Mouse (Mus musculus): ENCODE measurements around the gene Vipr2.

Vipr2 gene

DNA sequence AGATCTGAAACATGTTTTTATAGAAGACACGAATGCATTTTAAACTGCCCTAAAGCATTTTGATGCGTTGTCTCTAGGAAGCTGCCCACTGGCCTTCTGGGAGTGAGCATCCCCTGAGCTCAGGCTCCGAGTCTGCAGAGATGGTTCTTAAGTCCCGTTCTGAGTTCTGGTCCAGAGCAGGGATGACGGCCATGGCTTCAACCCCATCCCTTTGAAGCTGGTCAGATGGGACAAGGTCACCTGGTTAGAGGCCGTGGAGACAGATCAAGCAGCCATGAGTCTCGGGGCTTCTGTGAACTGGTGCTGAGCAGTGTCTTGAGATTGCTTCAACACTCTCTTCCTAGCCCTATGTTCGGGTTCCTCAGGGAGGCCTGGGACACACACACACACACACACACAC, 19.6 kb downstream of the Vipr2 start:
- no peak for ATAC-seq (ENCODE audit: low TSS enrichment)

DNA sequence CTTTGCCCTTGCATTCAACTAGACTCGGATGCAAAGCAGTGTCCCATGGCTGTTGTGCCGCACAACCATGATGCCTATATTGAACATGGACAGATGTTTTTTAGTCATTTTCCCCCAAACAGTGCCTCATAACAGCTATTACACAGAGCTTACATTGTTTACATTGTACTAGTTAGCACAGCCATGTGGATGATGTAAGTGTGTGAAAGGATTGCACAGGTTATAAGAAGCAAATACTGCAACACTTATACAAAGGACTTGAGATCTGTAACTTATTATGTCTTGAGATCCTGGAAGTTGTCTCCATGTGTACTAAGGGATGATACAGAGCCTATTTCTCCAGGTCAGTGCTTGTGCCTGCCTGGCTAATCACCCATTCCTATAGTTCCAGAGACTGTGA, 24.4 kb downstream of the Vipr2 start:
- no peak for ATAC-seq (ENCODE audit: low TSS enrichment)

DNA sequence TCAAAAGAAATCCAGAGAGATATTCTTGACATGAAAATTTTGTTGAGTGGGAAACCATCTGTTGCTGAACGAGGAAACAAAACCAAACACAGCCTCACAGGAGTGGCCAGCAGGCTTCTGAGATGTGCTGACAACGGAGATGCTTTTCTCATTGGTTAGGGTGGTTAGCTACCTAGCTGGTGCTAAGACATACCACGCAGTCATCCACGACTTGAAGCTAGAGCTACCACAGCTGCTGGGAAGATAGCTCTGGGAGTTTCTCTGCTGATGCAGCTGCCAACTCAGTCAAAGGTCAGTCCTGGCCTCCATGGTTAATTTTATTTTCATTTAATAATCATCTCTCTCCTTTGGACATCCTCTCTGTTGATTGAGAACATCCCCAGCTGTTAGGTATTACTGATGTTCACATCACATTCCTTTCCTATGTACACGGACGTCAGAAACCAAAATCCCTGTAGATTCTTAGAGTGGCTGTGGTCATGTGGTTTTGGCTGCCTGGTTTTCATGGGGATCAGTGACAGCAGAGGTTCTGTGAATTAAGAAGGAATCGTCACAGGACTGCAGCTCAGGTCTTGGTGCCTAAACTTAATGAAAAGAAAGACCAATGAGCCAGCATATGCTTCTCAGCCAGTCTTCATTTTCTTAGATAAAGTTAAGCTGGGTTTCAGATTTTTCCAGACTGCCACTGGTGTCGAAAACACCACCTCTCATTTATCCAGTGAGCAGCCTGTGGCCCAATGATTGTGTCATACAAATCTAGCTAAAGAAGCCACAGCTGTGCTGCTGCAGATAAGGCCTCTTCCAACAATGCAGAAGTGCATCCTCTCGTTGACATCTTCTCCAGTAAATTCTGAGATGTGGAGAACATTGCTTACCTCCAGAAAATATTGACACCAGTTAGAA, 32.2 kb downstream of the Vipr2 start:
- peak; percentile 62; the same call in 1 of the 2 replicates for ATAC-seq (ENCODE audit: low TSS enrichment)

DNA sequence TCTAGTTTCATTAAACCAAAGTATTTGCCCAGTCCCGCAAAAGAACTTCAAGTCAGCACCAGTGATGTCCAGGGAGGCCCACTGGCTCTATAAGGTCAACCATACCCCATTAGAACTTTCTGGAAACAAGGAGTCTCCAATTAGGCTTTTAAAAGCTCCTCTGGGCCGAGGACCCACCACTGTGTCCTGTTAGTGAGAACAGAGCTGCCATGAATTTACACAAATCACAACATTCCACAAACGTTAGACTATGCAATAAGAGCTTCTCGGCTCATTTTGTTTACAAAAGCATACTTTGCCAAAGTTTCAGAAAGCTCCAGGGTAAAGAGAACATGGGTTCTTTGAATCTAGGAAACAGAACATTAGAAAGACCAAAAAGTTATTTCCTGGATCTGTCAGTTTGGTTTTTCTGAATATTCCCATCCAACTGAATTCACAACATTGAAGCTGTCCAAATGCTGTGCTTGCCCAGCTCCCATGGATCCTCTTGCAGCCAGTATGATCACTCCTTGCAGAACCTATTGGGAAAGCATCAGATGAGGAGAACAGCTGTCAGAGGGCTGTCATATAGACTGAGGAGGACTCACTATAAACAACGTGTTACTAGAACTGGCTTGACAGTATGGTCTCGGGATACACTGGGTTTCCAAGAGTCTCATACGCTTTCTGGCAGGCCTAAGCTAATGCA, 33.6 kb downstream of the Vipr2 start:
- no peak for ATAC-seq (ENCODE audit: low TSS enrichment)

DNA sequence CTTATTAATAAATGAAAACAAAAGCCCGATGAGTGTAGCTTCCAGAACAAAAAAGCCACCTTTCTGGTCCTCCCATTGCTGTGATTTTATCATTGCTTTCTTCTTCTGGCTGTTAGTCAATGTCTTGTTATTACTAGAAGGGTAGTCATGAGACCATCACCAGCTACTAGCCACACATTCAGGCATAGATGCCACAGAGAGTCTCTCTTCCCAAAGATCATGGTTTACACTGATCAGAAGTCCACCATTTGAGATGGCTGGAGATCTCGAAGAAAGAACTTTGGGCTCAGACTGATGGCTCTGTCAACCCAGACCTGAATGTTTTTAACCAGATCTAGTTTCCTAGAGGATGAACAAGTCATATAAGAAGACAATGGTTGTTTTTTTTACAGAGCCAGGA, 38.3 kb downstream of the Vipr2 start:
- no peak for ATAC-seq (ENCODE audit: low TSS enrichment)

DNA sequence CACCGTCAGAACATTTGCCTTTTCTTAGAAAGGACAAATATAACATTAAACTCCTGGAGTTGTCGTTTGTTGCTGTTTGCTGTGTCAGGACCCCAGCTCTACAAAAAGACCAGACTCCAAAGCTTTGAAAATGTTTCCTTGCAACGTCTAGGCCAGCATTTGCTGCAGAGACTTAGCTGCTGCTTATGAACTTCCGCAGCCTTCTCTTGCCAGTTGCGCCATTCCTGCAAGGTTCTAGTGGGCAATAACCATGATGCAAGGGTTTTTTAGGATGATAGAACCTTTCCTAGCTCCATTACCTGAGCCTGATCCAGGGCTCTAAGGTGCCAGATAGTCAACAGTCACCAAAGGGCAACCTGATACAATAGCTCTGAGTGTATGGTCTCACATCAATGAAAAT, 38.9 kb downstream of the Vipr2 start:
- no peak for ATAC-seq (ENCODE audit: low TSS enrichment)

DNA sequence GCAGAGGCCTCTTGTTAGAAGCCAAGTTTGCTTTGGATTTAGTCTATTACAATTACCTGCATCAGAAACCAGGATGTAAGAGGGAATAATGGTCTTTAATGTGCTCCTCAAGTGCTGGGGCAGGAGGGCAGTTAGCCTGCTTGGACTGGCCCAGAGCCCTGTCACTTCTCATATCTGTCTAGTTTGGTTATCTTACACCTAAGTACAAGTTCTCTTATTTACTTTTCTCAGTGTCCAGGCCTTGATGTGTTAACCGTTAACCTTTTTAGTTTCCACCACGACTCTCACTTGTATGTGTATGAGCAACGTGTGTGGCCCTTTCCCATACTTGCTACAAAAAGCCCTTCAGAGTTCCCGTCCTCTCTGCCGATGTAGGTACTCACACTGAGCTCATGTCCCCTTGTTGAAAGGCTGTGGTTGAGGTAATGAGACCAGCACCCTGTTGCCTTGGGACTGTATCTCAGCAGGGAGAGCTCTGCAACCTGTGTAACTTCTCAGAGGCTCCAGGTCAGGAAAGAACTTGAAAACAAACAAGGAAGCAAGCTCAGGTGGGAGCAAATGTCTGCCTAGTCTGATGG, 39.9 kb downstream of the Vipr2 start:
- no peak for ATAC-seq (ENCODE audit: low TSS enrichment)

DNA sequence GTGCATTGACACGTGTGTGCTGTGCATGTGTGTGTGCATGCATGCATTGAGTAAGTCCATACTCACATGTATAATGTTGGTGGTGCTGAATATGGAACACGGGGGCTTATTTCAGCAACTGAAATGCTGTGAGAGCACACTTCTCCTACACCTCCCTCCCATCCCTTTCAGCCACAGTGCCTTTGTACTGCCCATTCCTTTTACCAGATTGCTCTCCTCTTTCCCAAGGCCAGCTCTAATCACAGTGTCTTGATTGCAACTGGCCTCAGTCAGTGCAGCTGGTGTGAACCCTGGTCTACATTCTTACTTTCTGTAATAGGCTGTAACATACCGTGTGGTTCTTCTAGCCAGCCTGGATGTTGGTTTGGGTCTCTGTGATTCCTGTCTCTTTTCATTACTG, 41.5 kb downstream of the Vipr2 start:
- no peak for ATAC-seq (ENCODE audit: low TSS enrichment)

DNA sequence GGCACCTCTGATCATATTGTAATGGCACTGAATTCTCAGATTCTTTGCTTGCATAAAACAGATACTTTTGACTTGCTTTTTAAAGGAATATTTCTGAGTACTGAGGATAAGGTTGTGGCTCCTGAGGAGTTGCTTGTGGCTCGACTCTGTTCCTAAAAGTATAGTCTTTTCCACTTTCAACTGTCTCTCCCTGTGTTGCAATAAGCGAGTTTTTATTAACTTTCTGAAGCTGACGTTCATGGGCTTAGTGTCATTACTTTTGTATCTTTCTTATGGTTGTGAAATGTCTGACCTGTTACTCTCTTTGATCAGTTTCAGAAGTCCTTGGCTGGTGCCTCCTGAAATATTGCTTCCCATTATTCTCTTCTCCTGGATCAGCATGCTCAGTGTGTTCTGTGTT, 46.3 kb downstream of the Vipr2 start:
- ATAC-seq (ENCODE audit: low TSS enrichment) = no peak

DNA sequence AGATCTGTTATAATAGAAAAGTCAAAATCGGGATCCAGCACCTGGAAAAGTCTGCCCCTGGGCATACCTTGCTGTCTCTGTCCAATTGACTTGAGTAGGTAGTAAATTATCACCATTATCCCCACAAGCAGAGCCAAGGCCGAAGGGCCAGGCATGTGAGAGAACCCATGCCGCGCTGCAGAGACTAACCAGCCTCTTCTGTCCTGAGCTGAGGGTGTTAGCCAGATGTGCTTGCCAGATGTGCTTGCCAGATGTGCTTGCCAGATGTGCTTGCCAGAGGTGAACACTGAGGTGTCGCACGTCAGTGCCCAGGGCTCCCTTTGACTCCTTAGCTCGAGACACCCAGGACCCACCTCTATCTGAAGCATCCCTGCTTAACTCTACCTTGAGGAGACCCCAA, 53.4 kb downstream of the Vipr2 start:
- ATAC-seq (ENCODE audit: low TSS enrichment) = no peak

DNA sequence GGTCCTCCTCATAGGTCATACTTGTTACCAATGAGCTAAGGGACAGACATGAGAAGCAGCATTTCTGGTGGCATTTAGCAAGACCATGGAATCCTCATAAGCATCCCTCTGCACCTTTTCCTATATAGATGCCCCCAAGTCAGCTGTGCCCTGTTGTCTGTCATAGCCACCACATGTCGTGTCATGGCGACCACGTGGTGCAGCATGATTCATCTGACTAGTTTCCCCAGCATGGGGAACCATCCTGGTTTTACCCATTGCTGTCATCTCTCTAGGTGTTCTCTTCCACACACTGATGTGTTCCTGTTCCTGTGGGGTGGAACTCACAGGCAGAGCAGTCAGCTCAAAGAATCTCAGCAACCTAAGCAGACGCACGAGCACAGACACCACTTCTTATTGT, 55.4 kb downstream of the Vipr2 start:
- ATAC-seq (ENCODE audit: low TSS enrichment) = no peak

DNA sequence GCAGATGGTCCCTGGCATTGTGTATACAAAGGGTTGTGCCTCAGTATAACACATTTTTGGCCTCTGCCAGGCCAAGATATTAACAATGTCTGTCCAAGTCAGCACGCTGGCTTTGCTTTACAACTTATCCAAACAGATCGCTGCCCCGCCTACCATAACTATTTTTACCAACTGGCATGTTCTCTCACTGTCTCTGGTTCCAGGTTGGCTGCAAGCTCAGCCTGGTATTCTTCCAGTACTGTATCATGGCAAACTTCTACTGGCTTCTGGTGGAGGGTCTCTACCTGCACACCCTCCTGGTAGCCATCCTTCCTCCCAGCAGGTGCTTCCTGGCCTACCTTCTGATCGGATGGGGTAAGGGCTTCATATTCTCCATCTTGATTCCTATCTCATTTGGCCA, 58.4 kb downstream of the Vipr2 start:
- no peak for ATAC-seq (ENCODE audit: low TSS enrichment)

DNA sequence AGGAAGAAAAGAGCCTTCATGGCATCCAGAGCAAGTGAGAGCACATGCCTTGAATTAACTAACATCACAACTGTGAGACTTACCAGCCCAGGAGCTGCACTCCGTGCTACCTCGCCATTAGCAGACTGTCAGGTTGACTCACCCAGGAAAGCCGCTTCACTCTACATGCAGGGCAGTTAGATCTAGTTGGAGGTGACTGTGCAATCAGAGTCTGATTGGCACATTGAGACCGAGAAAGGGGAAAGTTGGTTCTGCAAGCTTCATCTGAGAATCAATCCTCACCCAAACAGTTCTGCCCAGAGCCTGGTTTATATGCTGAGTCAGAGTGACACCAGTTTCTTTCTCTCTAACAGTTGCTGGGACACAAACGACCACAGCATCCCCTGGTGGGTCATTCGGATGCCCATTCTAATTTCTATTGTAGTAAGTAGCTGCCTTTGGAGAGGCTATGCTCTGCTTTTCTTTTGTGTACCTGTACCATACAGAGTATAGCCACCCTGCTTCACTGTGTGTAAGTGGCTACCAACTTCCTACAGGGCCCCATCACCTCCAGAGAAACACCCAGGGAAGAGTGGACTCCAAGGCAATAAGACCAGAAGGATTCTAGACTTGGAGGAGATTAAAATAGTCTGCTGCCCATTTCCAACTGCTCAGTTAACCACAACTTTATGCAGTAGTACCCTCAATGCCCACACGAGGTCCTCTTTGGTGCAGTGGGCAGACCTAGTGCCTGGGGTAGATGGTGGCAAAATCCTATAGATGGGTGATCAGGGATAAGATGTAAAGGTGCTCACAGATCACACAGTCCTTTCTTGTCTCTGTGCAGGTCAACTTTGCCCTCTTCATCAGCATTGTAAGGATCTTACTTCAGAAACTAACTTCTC, 61.0 kb downstream of the Vipr2 start:
- ATAC-seq (ENCODE audit: low TSS enrichment) = no peak

DNA sequence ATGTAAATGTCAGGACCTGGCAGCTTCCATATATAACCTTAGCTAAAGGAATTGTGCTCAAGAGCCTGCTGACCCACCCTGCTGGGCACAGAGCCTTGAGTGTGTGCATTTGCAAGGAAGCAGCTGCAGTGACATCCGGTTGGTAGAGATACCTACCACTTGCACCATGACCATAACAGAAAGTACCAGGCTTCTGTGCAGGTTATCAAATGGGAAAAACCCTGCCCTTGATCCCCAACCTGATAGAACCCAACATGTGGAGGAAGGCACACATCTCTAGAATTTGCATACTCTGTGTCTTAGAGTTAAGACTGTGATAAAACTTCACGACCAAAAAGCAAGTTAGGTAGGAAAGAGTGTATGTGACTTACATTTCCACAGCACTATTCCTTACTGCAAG, 63.1 kb downstream of the Vipr2 start:
- ATAC-seq (ENCODE audit: low TSS enrichment) = no peak

DNA sequence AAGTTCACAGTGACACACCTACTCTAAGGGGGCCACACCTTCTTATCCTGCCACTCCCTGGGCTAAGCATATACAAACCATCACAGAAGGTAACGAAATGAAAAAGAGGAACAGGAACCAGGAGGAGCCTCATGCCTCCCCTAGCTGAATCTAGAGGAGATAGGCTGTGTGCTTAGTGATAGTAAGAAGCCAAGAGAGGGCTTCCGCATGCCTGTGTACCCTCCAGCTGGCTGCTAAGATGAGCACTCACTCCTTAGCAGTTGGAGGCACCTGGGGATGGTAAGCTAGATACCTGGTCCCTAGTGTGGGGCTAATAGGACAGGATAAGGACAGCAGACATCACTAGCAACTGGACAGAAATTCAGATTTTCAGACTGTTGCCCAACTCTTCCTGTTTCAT, 64.3 kb downstream of the Vipr2 start:
- ATAC-seq (ENCODE audit: low TSS enrichment) = no peak

DNA sequence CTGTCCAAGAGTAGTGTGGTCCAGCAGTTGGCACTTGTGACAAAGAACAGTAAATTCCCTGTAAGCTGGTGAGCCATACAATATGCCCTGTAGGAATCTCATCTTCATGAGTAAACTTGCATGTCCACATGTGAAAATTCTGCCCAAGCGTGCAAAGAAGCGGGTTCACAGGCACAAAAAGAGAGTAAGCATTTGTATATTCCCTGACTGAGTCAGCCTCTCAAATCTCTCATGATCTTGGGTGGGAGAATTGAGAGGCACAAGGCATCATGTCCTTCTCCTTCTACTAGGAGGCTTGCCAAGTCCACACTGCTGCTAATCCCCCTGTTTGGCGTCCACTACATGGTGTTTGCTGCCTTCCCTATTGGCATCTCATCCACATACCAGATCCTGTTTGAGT, 64.9 kb downstream of the Vipr2 start:
- ATAC-seq (ENCODE audit: low TSS enrichment) = no peak

DNA sequence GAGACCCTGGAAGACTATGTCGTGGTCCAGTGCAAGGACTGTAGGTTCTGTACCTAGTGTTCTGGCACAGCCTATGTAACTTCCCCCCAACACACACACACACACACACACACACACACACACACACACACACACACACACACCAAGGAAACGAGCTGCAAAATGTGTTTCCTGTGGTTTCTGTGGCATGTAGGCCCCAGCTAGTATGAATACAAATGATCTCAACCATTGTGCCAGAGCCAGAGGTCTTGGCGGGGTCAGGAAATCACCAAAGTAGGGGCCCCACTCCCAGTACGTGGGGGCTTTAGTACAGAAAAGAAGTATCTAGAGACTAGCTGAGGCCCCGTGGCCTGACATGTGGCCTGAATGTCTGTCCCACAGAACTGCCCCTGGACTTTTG, 67.7 kb downstream of the Vipr2 start:
- ATAC-seq (ENCODE audit: low TSS enrichment) = no peak

DNA sequence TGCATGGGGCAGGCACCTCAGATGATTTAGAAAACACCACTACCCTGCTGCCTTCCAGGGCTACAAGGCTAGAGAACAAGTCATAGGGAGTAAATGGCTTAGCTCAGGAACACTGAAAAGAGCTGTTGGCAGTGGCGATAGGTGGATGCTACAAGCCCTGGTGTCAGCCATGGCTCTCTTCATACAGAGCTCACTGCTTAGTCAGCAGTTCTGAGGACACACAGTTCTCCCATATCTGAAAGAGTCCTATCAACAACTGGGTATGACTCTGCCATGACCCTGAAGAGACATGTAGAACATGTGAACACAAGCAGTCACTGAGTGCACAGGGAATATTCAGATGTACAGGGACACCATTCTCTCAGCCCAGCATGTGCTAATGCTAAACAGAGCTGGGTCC, 68.2 kb downstream of the Vipr2 start:
- no peak for ATAC-seq (ENCODE audit: low TSS enrichment)

DNA sequence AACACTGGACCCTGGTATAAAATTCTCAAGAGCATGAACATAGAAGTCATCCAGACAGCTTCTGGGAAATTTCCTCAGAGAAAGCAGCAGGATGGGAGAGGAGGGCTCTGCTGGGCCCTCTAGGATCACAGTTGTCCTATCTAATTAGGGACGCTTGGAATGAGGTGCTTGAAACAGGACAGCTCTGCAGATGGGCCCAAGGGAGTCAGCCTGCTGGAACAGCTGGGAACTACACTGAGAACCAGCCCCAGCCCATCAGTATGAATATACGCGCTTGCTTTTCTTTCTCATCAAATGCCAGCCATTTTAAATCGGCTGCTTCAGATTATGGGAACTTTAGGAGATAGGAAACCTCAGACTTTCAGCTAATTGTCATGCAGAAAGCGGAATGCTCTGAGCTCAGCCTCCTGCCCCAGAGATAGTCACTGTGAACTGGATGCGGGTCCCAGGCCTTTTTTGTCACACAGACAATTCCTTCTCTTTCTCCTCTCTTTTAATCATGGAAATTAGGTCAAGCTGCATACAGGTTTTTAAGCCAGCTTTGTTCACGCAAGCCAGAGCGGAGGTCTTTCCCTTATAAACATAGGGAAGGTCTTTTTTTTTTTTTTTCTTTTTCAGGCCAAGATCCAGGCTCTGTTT, 69.6 kb downstream of the Vipr2 start:
- no peak for ATAC-seq (ENCODE audit: low TSS enrichment)

DNA sequence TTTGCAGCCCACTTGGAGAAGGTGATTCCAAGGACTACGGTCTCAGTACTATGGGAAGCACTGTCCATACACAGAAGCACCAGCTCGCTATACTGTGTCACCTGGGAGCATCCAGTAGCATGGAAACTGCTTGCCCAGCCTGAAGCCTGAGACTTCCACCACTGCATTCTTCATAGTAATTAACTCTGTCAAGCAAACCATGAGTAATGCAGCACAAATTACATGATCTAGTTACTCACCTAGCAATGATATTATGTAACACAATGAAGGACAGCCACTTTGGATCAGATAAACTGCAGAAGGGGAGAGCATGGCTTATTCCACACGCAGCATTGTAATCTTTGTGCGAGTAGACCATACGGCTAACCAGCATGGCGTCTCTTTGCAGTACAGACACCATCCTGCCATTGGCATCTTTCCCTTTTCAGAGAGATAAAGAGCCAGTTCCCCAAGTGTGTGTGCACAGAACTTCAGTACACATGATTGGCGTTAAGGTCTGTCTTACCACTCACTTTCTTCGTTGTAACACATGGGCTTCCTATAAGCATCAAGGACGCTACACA, 75.4 kb downstream of the Vipr2 start:
- ATAC-seq (ENCODE audit: low TSS enrichment) = no peak
